Mouse (Mus musculus): Measurements from ENCODE around the gene Pax8. TPM values are rescaled to one million over a fixed set of nuclear protein-coding genes. Genes with fewer than 3 reads are reported as not detected.

Pax8 gene
- polyA plus RNA-seq, 1 experiment from 2014 or later, result 0.22 TPM

GRCm38 (mm10) chr2:24417106-24417505 lies 58.3 kb downstream of the Pax8 start:
- 11% methylated on average over 2 of the region's 2 CpGs for WGBS
- Histone ChIP-seq H3K27me3 (replicated peaks; ENCODE audit: control insufficient read depth, insufficient read depth, low read length) (no peaks in the 10 kb centered on the region), H3K9me3 (ENCODE audit: control insufficient read depth, low read length) (no peaks in the 10 kb centered on the region), H3K4me2 (ENCODE audit: low read length) (no peak overlapping the region), H3K4me1 (replicated peaks; ENCODE audit: control insufficient read depth, insufficient read depth, low read length) (peaks cover 9% of the 10 kb centered on the region; the same call in 1 of the 2 replicates), H3K36me3 (ENCODE audit: control insufficient read depth, insufficient read depth, low read length) (no peaks in the 10 kb centered on the region), H3K9ac (ENCODE audit: low read length) (no peak overlapping the region), H3K27ac (ENCODE audit: low read depth) (no peak overlapping the region), H3K4me3 (ENCODE audit: low read depth, low read length) (no peak overlapping the region)
- DNase-seq (ENCODE audit: low spot score) (no peak), ATAC-seq (replicated peaks; ENCODE audit: low FRiP score, low TSS enrichment, low read depth) (no peak)

DNA sequence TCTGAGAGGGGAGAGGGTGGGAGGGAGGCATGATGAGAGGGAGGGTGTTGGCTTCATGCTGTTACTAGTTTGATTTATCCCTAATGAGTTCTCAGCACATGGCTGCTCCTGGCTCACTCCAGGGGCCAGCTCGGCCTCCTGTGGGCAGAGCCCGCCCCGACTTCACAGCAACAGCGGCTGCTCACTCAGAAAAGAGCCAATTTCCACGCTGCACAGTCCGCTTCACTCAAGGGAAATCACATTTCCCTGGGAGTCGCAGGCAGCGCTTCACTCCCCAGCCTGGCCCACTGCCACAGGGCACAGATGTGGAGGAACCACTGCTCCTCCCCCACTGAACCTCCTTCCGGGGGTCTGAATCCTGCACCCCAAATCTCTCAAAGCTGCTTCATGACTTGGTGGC lies 58.7 kb downstream of the Pax8 start:
- DNase-seq (ENCODE audit: low spot score), result no peak
- Histone ChIP-seq H3K36me3 (ENCODE audit: control insufficient read depth, insufficient read depth, low read length) (no peaks in the 10 kb centered on the region), H3K27me3 (replicated peaks; ENCODE audit: control insufficient read depth, insufficient read depth, low read length) (no peaks in the 10 kb centered on the region), H3K4me1 (replicated peaks; ENCODE audit: control insufficient read depth, insufficient read depth, low read length) (peaks cover 9% of the 10 kb centered on the region; the same call in 1 of the 2 replicates), H3K27ac (ENCODE audit: low read depth) (no peak overlapping the region), H3K4me2 (ENCODE audit: low read length) (no peak overlapping the region), H3K4me3 (ENCODE audit: low read depth, low read length) (no peak overlapping the region), H3K9me3 (ENCODE audit: control insufficient read depth, low read length) (no peaks in the 10 kb centered on the region), H3K9ac (ENCODE audit: low read length) (no peak overlapping the region)
- WGBS, result 27% methylated on average over 9 of the region's 9 CpGs
- ATAC-seq (replicated peaks; ENCODE audit: low FRiP score, low TSS enrichment, low read depth), result no peak

DNA sequence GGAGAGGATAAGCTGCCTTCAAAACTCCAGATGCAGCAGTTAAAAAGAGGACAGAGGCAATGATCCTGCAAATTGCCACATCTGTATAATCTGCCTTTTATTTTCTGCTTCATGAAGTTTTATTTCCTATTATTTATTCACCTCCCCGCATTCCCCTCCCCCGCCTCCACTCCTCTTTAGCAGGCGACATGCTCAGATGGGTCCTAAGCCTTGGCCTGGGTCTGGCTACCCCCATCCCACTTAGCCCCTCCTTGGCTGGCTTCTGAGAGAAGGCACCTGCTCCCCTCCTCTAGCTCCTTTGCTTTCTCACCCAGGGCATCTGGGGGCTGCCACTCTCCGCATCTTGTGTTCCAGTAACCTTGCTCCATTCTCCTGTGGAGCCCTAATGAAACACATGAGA lies 61.7 kb downstream of the Pax8 start:
- Histone ChIP-seq H3K27me3 (replicated peaks; ENCODE audit: control insufficient read depth, insufficient read depth, low read length) (no peaks in the 10 kb centered on the region), H3K9me3 (ENCODE audit: control insufficient read depth, low read length) (no peaks in the 10 kb centered on the region), H3K27ac (ENCODE audit: low read depth) (no peak overlapping the region), H3K4me2 (ENCODE audit: low read length) (no peak overlapping the region), H3K36me3 (ENCODE audit: control insufficient read depth, insufficient read depth, low read length) (no peaks in the 10 kb centered on the region), H3K4me1 (replicated peaks; ENCODE audit: control insufficient read depth, insufficient read depth, low read length) (peaks cover 9% of the 10 kb centered on the region; the same call in 1 of the 2 replicates), H3K4me3 (ENCODE audit: low read depth, low read length) (no peak overlapping the region), H3K9ac (ENCODE audit: low read length) (no peak overlapping the region)
- WGBS, result 91% methylated on average over 4 of the region's 4 CpGs
- no peak for ATAC-seq (replicated peaks; ENCODE audit: low FRiP score, low TSS enrichment, low read depth)
- no peak for DNase-seq (ENCODE audit: low spot score)

DNA sequence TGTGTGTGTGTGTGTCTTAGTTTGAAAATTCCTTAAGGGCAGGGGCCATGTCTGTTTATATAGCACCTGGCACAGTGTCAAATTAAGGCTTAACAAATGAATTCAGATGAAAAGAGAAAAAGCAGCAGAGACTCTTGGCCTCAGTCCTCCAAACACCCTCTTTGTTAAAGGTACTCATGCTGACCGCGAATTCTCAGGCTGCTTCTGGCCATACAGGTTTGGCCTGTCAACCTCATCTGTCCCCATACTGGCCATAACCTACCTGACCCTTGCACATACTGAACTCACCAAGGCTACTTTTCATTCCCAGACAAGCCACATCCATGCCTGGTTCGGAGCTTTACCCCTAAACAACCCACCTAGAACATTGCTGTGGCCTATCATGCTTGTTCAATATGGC lies 62.2 kb downstream of the Pax8 start:
- Histone ChIP-seq H3K9me3 (ENCODE audit: control insufficient read depth, low read length) (no peaks in the 10 kb centered on the region), H3K36me3 (ENCODE audit: control insufficient read depth, insufficient read depth, low read length) (no peaks in the 10 kb centered on the region), H3K4me2 (ENCODE audit: low read length) (no peak overlapping the region), H3K27me3 (replicated peaks; ENCODE audit: control insufficient read depth, insufficient read depth, low read length) (no peaks in the 10 kb centered on the region), H3K4me3 (ENCODE audit: low read depth, low read length) (no peak overlapping the region), H3K9ac (ENCODE audit: low read length) (no peak overlapping the region), H3K27ac (ENCODE audit: low read depth) (no peak overlapping the region), H3K4me1 (replicated peaks; ENCODE audit: control insufficient read depth, insufficient read depth, low read length) (peaks cover 9% of the 10 kb centered on the region; the same call in 1 of the 2 replicates)
- 38% methylated on average over 3 of the region's 3 CpGs for WGBS
- ATAC-seq (replicated peaks; ENCODE audit: low FRiP score, low TSS enrichment, low read depth) (no peak), DNase-seq (ENCODE audit: low spot score) (no peak)

- Histone ChIP-seq H3K9me3 (ENCODE audit: control insufficient read depth, low read length) (no peaks in the 10 kb centered on the region), H3K36me3 (ENCODE audit: control insufficient read depth, insufficient read depth, low read length) (no peaks in the 10 kb centered on the region), H3K4me1 (replicated peaks; ENCODE audit: control insufficient read depth, insufficient read depth, low read length) (peaks cover 8% of the 10 kb centered on the region; the same call in 1 of the 2 replicates), H3K4me2 (ENCODE audit: low read length) (no peak overlapping the region), H3K27me3 (replicated peaks; ENCODE audit: control insufficient read depth, insufficient read depth, low read length) (0 out of 2 replicates have a peak, but pooled peaks cover 5% of the 10 kb centered on the region), H3K27ac (ENCODE audit: low read depth) (no peak overlapping the region), H3K9ac (ENCODE audit: low read length) (no peak overlapping the region), H3K4me3 (ENCODE audit: low read depth, low read length) (no peak overlapping the region)
- ATAC-seq (replicated peaks; ENCODE audit: low FRiP score, low TSS enrichment, low read depth) (peak; percentile 51; the same call in 1 of the 2 replicates), DNase-seq (ENCODE audit: low spot score) (peak; percentile 78)
- WGBS, result 0% methylated on average over 2 of the region's 2 CpGs
Measured at GRCm38 (mm10) chr2:24409166-24409565, 66.2 kb downstream of the Pax8 start.

DNA sequence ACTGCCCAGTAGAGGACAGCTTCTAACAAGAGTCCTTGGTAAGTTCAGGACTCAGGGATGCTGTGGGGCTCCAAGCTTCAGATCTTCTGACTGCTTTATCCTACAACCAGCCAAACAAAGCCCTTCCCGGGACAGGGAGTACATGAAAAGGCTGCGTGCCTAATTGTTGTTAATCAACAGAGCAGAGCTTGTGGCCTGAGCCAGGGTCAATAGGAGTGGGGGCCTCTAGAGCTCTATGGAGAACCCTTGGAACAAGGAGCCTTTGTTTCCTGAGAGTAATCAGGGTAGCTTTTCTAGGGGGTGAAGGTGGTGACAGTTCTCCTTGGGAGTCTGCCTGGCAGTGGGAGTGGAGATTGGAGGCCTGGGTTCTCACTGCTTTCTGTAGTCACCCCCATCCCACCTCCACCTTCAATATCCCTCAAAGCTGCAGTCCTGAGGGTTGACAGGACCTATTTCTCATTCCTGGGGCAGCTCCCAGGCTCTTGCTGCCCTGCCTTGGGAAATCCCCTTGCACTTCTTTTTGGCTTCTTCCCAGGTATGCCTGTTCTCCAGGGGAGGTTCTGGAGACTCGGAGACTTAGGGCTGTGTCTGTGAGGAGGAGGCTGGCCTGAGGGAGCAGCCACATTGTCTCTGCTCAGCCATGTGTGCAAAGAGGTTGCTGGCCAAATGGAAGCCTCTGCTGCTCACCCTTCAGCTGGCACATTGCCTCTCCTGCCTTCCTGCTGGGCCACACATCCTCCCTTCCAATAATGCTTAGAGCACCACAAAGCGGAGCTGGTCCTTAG lies 67.5 kb downstream of the Pax8 start:
- WGBS, result 55% methylated on average over 4 of the region's 4 CpGs
- no peak overlapping the region for H3K27ac ChIP-seq (ENCODE audit: low read depth)
- H3K36me3 ChIP-seq (ENCODE audit: control insufficient read depth, insufficient read depth, low read length), result no peaks in the 10 kb centered on the region
- ATAC-seq (replicated peaks; ENCODE audit: low FRiP score, low TSS enrichment, low read depth) (no peak), DNase-seq (ENCODE audit: low spot score) (no peak)
- no peak overlapping the region for H3K4me2 ChIP-seq (ENCODE audit: low read length)
- H3K4me3 ChIP-seq (ENCODE audit: low read depth, low read length), result no peak overlapping the region
- no peak overlapping the region for H3K9ac ChIP-seq (ENCODE audit: low read length)
- 0 out of 2 replicates have a peak, but pooled peaks cover 4% of the 10 kb centered on the region for H3K4me1 ChIP-seq (replicated peaks; ENCODE audit: control insufficient read depth, insufficient read depth, low read length)
- 0 out of 2 replicates have a peak, but pooled peaks cover 5% of the 10 kb centered on the region for H3K27me3 ChIP-seq (replicated peaks; ENCODE audit: control insufficient read depth, insufficient read depth, low read length)
- H3K9me3 ChIP-seq (ENCODE audit: control insufficient read depth, low read length), result no peaks in the 10 kb centered on the region

DNA sequence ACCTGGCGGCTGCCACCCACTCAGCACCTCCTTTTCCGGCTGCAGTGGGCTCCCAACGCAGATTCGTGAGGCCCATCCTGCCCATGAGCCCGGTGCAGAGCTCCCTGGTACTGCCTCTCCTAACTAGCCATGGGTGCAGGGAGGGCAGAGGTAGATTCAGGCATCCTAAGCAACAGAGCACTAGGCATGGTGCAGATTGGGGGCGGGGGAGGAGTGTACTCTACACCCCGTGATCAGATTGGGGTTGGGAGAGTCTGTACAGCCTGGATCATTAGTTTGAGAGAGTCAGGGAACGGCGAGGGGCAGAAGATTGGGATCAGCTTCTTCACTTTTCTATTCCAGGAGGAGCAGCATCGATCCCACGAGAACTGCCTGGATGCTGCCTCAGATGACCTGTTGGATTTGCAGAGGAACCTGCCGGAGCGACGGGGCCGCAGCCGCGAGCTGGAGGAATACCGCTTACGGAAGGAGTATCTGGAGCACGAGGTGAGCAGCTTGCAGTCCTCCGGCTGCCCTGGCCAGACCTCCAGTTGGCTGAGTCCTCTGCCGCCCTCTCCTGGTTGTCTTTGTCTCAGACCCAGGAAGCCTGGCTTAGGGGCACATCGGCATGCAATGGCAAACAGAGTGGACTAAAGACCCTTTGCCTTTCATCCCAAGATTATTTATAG lies 69.9 kb downstream of the Pax8 start:
- H3K4me1 ChIP-seq (replicated peaks; ENCODE audit: control insufficient read depth, insufficient read depth, low read length), result 0 out of 2 replicates have a peak, but pooled peaks cover 4% of the 10 kb centered on the region
- peak overlapping the region; percentile 13; the same call in 1 of the 2 replicates for H3K4me3 ChIP-seq (ENCODE audit: low read depth, low read length)
- ATAC-seq (replicated peaks; ENCODE audit: low FRiP score, low TSS enrichment, low read depth), result peak; percentile 80
- peak overlapping the region; percentile 35 for H3K9ac ChIP-seq (ENCODE audit: low read length)
- no peaks in the 10 kb centered on the region for H3K9me3 ChIP-seq (ENCODE audit: control insufficient read depth, low read length)
- 11% methylated on average over 23 of the region's 23 CpGs for WGBS
- H3K27me3 ChIP-seq (replicated peaks; ENCODE audit: control insufficient read depth, insufficient read depth, low read length), result 0 out of 2 replicates have a peak, but pooled peaks cover 5% of the 10 kb centered on the region
- H3K36me3 ChIP-seq (ENCODE audit: control insufficient read depth, insufficient read depth, low read length), result no peaks in the 10 kb centered on the region
- DNase-seq (ENCODE audit: low spot score), result peak; percentile 93
- H3K27ac ChIP-seq (ENCODE audit: low read depth), result no peak overlapping the region
- H3K4me2 ChIP-seq (ENCODE audit: low read length), result peak overlapping the region; percentile 51

- Histone ChIP-seq H3K4me1 (replicated peaks; ENCODE audit: control insufficient read depth, insufficient read depth, low read length) (0 out of 2 replicates have a peak, but pooled peaks cover 4% of the 10 kb centered on the region), H3K9ac (ENCODE audit: low read length) (no peak overlapping the region), H3K9me3 (ENCODE audit: control insufficient read depth, low read length) (no peaks in the 10 kb centered on the region), H3K27me3 (replicated peaks; ENCODE audit: control insufficient read depth, insufficient read depth, low read length) (0 out of 2 replicates have a peak, but pooled peaks cover 5% of the 10 kb centered on the region), H3K27ac (ENCODE audit: low read depth) (no peak overlapping the region), H3K36me3 (ENCODE audit: control insufficient read depth, insufficient read depth, low read length) (no peaks in the 10 kb centered on the region), H3K4me3 (ENCODE audit: low read depth, low read length) (no peak overlapping the region), H3K4me2 (ENCODE audit: low read length) (no peak overlapping the region)
- ATAC-seq (replicated peaks; ENCODE audit: low FRiP score, low TSS enrichment, low read depth) (no peak), DNase-seq (ENCODE audit: low spot score) (no peak)
- WGBS, result 93% methylated on average over 3 of the region's 3 CpGs
Measured at GRCm38 (mm10) chr2:24400711-24401110, 74.7 kb downstream of the Pax8 start.

Measured in intestine, embryonic 14.5 days (tissue).